ENCODE assay signal across 13 mouse cellular contexts in genomic region chr4:102507753-102508152, GRCm38 (mm10).
DNase-seq lines count a peak whose midpoint lies in the region; ATAC-seq and TF ChIP-seq lines count a peak whose summit lies in the region.
"Had no signal": no experiment of that assay in that cellular context is flagged by ENCODE, and none has a peak within 500 bp of the region (broad histone marks: within the 10 kb centered on the region; RNA-seq: fewer than 3 reads in every experiment).

No protein-coding gene starts in this region.

- H3K4me1 ChIP-seq in kidney, postnatal 0 days (replicated peaks; ENCODE audit: insufficient read depth, low read length): peaks cover 20% of the 10 kb centered on the region
- peaks cover 8% of the 10 kb centered on the region; the same call in 1 of the 2 replicates for H3K4me1 ChIP-seq in kidney, embryonic 14.5 days (ENCODE audit: control insufficient read depth, insufficient read depth, low read length)
- H3K4me1 ChIP-seq in midbrain, postnatal 0 days (ENCODE audit: insufficient read depth, low read length): peaks cover 6% of the 10 kb centered on the region; the same call in 1 of the 2 replicates
- H3K4me1 ChIP-seq in midbrain, embryonic 10.5 days: peaks cover 18% of the 10 kb centered on the region
- peaks cover 8% of the 10 kb centered on the region for H3K4me1 ChIP-seq in bone marrow, adult 2 months (ENCODE audit: control insufficient read depth, insufficient read depth, low read length)

- no peak for TF ChIP-seq POLR2A in bone marrow, adult 2 months (IDR thresholded peaks at IDR 0.05; ENCODE audit: borderline replicate concordance, control insufficient read depth, low read depth, low read length)

- no peaks in the 10 kb centered on the region for H3K9me3 ChIP-seq in kidney, postnatal 0 days (replicated peaks; ENCODE audit: low read length)
- no peaks in the 10 kb centered on the region for H3K9me3 ChIP-seq in kidney, embryonic 14.5 days (ENCODE audit: control insufficient read depth, low read length)
- H3K9me3 ChIP-seq in midbrain, postnatal 0 days (ENCODE audit: low read length): no peaks in the 10 kb centered on the region
- H3K9me3 ChIP-seq in midbrain, embryonic 10.5 days (replicated peaks): no peaks in the 10 kb centered on the region
- H3K9me3 ChIP-seq: embryonic facial prominence, embryonic 10.5 days; liver, embryonic 13.5 days; midbrain, embryonic 12.5 days had no signal

- DNase-seq in kidney, postnatal 0 days (ENCODE audit: low spot score): no peak
- no peak for DNase-seq in midbrain, postnatal 0 days (ENCODE audit: low spot score)
- DNase-seq in midbrain, embryonic 10.5 days (ENCODE audit: low spot score): no peak
- DNase-seq in thymus, postnatal 4 days: peak; percentile 64
- DNase-seq in adrenal gland, postnatal 14 days: no peak
- DNase-seq: cerebellum, adult 9-10 months; heart, postnatal 36 days; kidney, postnatal 4 days; liver, embryonic 13.5 days had no signal

- no peak for ATAC-seq in kidney, postnatal 0 days (replicated peaks; ENCODE audit: low FRiP score, low read depth)
- ATAC-seq in kidney, embryonic 14.5 days (ENCODE audit: low FRiP score, low TSS enrichment): no peak
- ATAC-seq in midbrain, postnatal 0 days (ENCODE audit: low FRiP score): no peak

- no peak overlapping the region for H3K27ac ChIP-seq in kidney, postnatal 0 days
- H3K27ac ChIP-seq in kidney, embryonic 14.5 days (ENCODE audit: low read depth, low read length): no peak overlapping the region
- no peak overlapping the region for H3K27ac ChIP-seq in midbrain, postnatal 0 days (ENCODE audit: low read depth, low read length)
- no peak overlapping the region for H3K27ac ChIP-seq in midbrain, embryonic 10.5 days (replicated peaks)
- no peak overlapping the region for H3K27ac ChIP-seq in bone marrow, adult 2 months (ENCODE audit: control insufficient read depth, insufficient read depth, low read depth, low read length, poor library complexity)
- H3K27ac ChIP-seq: embryonic facial prominence, embryonic 10.5 days; liver, embryonic 13.5 days; midbrain, embryonic 12.5 days had no signal

- 84% methylated on average over 2 of the region's 2 CpGs for WGBS in kidney, postnatal 0 days
- WGBS in kidney, embryonic 14.5 days: 93% methylated on average over 2 of the region's 2 CpGs
- 83% methylated on average over 2 of the region's 2 CpGs for WGBS in midbrain, postnatal 0 days
- 75% methylated on average over 2 of the region's 2 CpGs for WGBS in midbrain, embryonic 10.5 days
- whole genome bisulfite sequencing in bone marrow, adult 2 months: 48% methylated on average over 2 of the region's 2 CpGs

- TF ChIP-seq CTCF in kidney, postnatal 0 days (IDR thresholded peaks at IDR 0.05; ENCODE audit: low read depth): peak; percentile 51
- peak; percentile 25 for TF ChIP-seq CTCF in midbrain, postnatal 0 days (IDR thresholded peaks at IDR 0.05)
- peak; percentile 31; the same call in 1 of the 2 replicates for TF ChIP-seq CTCF in bone marrow, adult 2 months (IDR thresholded peaks at IDR 0.05; ENCODE audit: control insufficient read depth, insufficient read depth, low read length)

- H3K27me3 ChIP-seq in kidney, postnatal 0 days (ENCODE audit: insufficient read depth, low read length): no peaks in the 10 kb centered on the region
- H3K27me3 ChIP-seq in kidney, embryonic 14.5 days (ENCODE audit: control insufficient read depth, insufficient read depth, low read length): no peaks in the 10 kb centered on the region
- H3K27me3 ChIP-seq in midbrain, postnatal 0 days (ENCODE audit: insufficient read depth, low read length): no peaks in the 10 kb centered on the region
- H3K27me3 ChIP-seq in midbrain, embryonic 10.5 days (ENCODE audit: low read depth, poor library complexity, severe bottlenecking): no peaks in the 10 kb centered on the region
- H3K27me3 ChIP-seq: liver, embryonic 13.5 days; midbrain, embryonic 12.5 days had no signal

- no peak overlapping the region for H3K4me2 ChIP-seq in kidney, postnatal 0 days (ENCODE audit: low read length)
- H3K4me2 ChIP-seq in kidney, embryonic 14.5 days (replicated peaks; ENCODE audit: low read depth, low read length): no peak overlapping the region
- H3K4me2 ChIP-seq in midbrain, postnatal 0 days (ENCODE audit: low read depth, low read length, poor library complexity, severe bottlenecking): no peak overlapping the region
- H3K4me2 ChIP-seq: midbrain, embryonic 12.5 days had no signal

- no peaks in the 10 kb centered on the region for H3K36me3 ChIP-seq in kidney, postnatal 0 days (ENCODE audit: insufficient read depth, low read length)
- H3K36me3 ChIP-seq in kidney, embryonic 14.5 days (ENCODE audit: control insufficient read depth, insufficient read depth, low read length): no peaks in the 10 kb centered on the region
- no peaks in the 10 kb centered on the region for H3K36me3 ChIP-seq in midbrain, postnatal 0 days (ENCODE audit: insufficient read depth, low read length)
- no peaks in the 10 kb centered on the region for H3K36me3 ChIP-seq in midbrain, embryonic 10.5 days
- H3K36me3 ChIP-seq: embryonic facial prominence, embryonic 10.5 days; liver, embryonic 13.5 days; midbrain, embryonic 12.5 days had no signal

- H3K9ac ChIP-seq in kidney, postnatal 0 days (ENCODE audit: low read depth, low read length): no peak overlapping the region
- H3K9ac ChIP-seq in kidney, embryonic 14.5 days (ENCODE audit: low read depth, low read length): no peak overlapping the region
- no peak overlapping the region for H3K9ac ChIP-seq in midbrain, postnatal 0 days (replicated peaks; ENCODE audit: low read length, poor library complexity, severe bottlenecking)
- H3K9ac ChIP-seq: liver, embryonic 13.5 days; midbrain, embryonic 12.5 days had no signal

- no peak overlapping the region for H3K4me3 ChIP-seq in kidney, postnatal 0 days (replicated peaks; ENCODE audit: low read depth, low read length)
- H3K4me3 ChIP-seq in kidney, embryonic 14.5 days (ENCODE audit: low read length): no peak overlapping the region
- H3K4me3 ChIP-seq in midbrain, postnatal 0 days (ENCODE audit: low read depth, low read length): no peak overlapping the region
- H3K4me3 ChIP-seq in midbrain, embryonic 10.5 days: no peak overlapping the region
- no peak overlapping the region for H3K4me3 ChIP-seq in bone marrow, adult 2 months (replicated peaks; ENCODE audit: control insufficient read depth, low read depth, low read length)
- H3K4me3 ChIP-seq: embryonic facial prominence, embryonic 10.5 days; liver, embryonic 13.5 days; midbrain, embryonic 12.5 days had no signal
